Mouse (Mus musculus): ENCODE measurements around the gene Mcoln2. TPM values are rescaled to one million over a fixed set of nuclear protein-coding genes. Genes with fewer than 3 reads are reported as not detected.
A peak's percentile ranks its signal among the peaks of the same experiment; 100 is the strongest.

Gene Mcoln2
- polyA plus RNA-seq, 1 experiment from 2014 or later, result 0.37 TPM

- Histone ChIP-seq H3K4me1 (no peaks in the 10 kb centered on the region), H3K4me3 (replicated peaks) (no peak overlapping the region), H3K27ac (replicated peaks) (no peak overlapping the region), H3K9me3 (replicated peaks) (no peaks in the 10 kb centered on the region; the same call in 1 of the 2 replicates), H3K4me2 (no peak overlapping the region), H3K9ac (replicated peaks) (no peak overlapping the region), H3K36me3 (no peaks in the 10 kb centered on the region), H3K27me3 (replicated peaks) (no peaks in the 10 kb centered on the region)
- no peak for ATAC-seq (ENCODE audit: low FRiP score)
- WGBS, result 94% methylated on average over 4 of the region's 4 CpGs
Measured at GRCm38 (mm10) chr3:146169356-146169755, 19.7 kb downstream of the Mcoln2 start.

GRCm38 (mm10) chr3:146173030-146173429 lies 23.4 kb downstream of the Mcoln2 start:
- ATAC-seq (ENCODE audit: low FRiP score), result no peak

GRCm38 (mm10) chr3:146174215-146174614 lies 24.6 kb downstream of the Mcoln2 start:
- Histone ChIP-seq H3K4me2 (no peak overlapping the region), H3K4me1 (peaks cover 4% of the 10 kb centered on the region), H3K27me3 (replicated peaks) (no peaks in the 10 kb centered on the region), H3K27ac (replicated peaks) (no peak overlapping the region), H3K9ac (replicated peaks) (no peak overlapping the region), H3K36me3 (no peaks in the 10 kb centered on the region), H3K9me3 (replicated peaks) (no peaks in the 10 kb centered on the region; the same call in 1 of the 2 replicates), H3K4me3 (replicated peaks) (no peak overlapping the region)
- 93% methylated on average over 9 of the region's 9 CpGs for WGBS
- no peak for ATAC-seq (ENCODE audit: low FRiP score)

More at GRCm38 (mm10) chr3:146173030-146173429, 23.4 kb downstream of the Mcoln2 start:
- 79% methylated on average over 5 of the region's 5 CpGs for WGBS
- Histone ChIP-seq H3K9me3 (replicated peaks) (no peaks in the 10 kb centered on the region; the same call in 1 of the 2 replicates), H3K4me1 (peaks cover under 1% of the 10 kb centered on the region), H3K4me2 (no peak overlapping the region), H3K4me3 (replicated peaks) (no peak overlapping the region), H3K27ac (replicated peaks) (no peak overlapping the region), H3K36me3 (no peaks in the 10 kb centered on the region), H3K27me3 (replicated peaks) (no peaks in the 10 kb centered on the region), H3K9ac (replicated peaks) (no peak overlapping the region)

GRCm38 (mm10) chr3:146177295-146177694 lies 27.7 kb downstream of the Mcoln2 start:
- ATAC-seq (ENCODE audit: low FRiP score), result no peak
- 87% methylated on average over 7 of the region's 7 CpGs for WGBS
- Histone ChIP-seq H3K4me3 (replicated peaks) (no peak overlapping the region), H3K9me3 (replicated peaks) (no peaks in the 10 kb centered on the region), H3K27ac (replicated peaks) (no peak overlapping the region), H3K9ac (replicated peaks) (no peak overlapping the region), H3K4me2 (peak overlapping the region; percentile 60), H3K27me3 (replicated peaks) (peaks cover 4% of the 10 kb centered on the region), H3K36me3 (no peaks in the 10 kb centered on the region), H3K4me1 (peaks cover 4% of the 10 kb centered on the region)

GRCm38 (mm10) chr3:146177748-146178582 lies 28.3 kb downstream of the Mcoln2 start:
- peak; percentile 90 for ATAC-seq (ENCODE audit: low FRiP score)
- peaks cover 4% of the 10 kb centered on the region for H3K4me1 ChIP-seq
- H3K9ac ChIP-seq (replicated peaks), result peak overlapping the region; percentile 46
- WGBS, result 5% methylated on average over 16 of the region's 16 CpGs
- H3K27ac ChIP-seq (replicated peaks), result peak overlapping the region; percentile 72
- no peaks in the 10 kb centered on the region for H3K9me3 ChIP-seq (replicated peaks)
- no peaks in the 10 kb centered on the region for H3K36me3 ChIP-seq
- H3K4me3 ChIP-seq (replicated peaks), result peak overlapping the region; percentile 30
- H3K27me3 ChIP-seq (replicated peaks), result peaks cover 9% of the 10 kb centered on the region
- H3K4me2 ChIP-seq, result peak overlapping the region; percentile 60

- H3K4me1 ChIP-seq, result peaks cover 8% of the 10 kb centered on the region
- no peak for ATAC-seq (ENCODE audit: low FRiP score)
- H3K4me2 ChIP-seq, result no peak overlapping the region
- H3K27ac ChIP-seq (replicated peaks), result no peak overlapping the region
- H3K27me3 ChIP-seq (replicated peaks), result peaks cover 21% of the 10 kb centered on the region
- no peaks in the 10 kb centered on the region for H3K9me3 ChIP-seq (replicated peaks)
- H3K36me3 ChIP-seq, result no peaks in the 10 kb centered on the region
- WGBS, result 29% methylated on average over 2 of the region's 2 CpGs
- H3K4me3 ChIP-seq (replicated peaks), result no peak overlapping the region
- no peak overlapping the region for H3K9ac ChIP-seq (replicated peaks)
Measured at GRCm38 (mm10) chr3:146180341-146180740, 30.7 kb downstream of the Mcoln2 start.

- H3K4me3 ChIP-seq (replicated peaks), result no peak overlapping the region
- WGBS, result 35% methylated on average over 3 of the region's 3 CpGs
- H3K4me1 ChIP-seq, result peaks cover 12% of the 10 kb centered on the region
Measured at GRCm38 (mm10) chr3:146180986-146181385, 31.4 kb downstream of the Mcoln2 start.

GRCm38 (mm10) chr3:146184992-146185657 lies 35.5 kb downstream of the Mcoln2 start:
- Histone ChIP-seq H3K4me2 (peak overlapping the region; percentile 34; the same call in 1 of the 2 replicates), H3K36me3 (no peaks in the 10 kb centered on the region), H3K4me1 (peaks cover 8% of the 10 kb centered on the region), H3K9me3 (replicated peaks) (no peaks in the 10 kb centered on the region), H3K9ac (replicated peaks) (no peak overlapping the region), H3K4me3 (replicated peaks) (no peak overlapping the region), H3K27ac (replicated peaks) (no peak overlapping the region), H3K27me3 (replicated peaks) (peaks cover 27% of the 10 kb centered on the region)
- peak; percentile 79 for ATAC-seq (ENCODE audit: low FRiP score)
- 19% methylated on average over 13 of the region's 13 CpGs for WGBS

More at GRCm38 (mm10) chr3:146180986-146181385, 31.4 kb downstream of the Mcoln2 start:
- no peak overlapping the region for H3K27ac ChIP-seq (replicated peaks)
- peaks cover 21% of the 10 kb centered on the region for H3K27me3 ChIP-seq (replicated peaks)
- no peaks in the 10 kb centered on the region for H3K9me3 ChIP-seq (replicated peaks)
- no peak for ATAC-seq (ENCODE audit: low FRiP score)
- no peak overlapping the region for H3K9ac ChIP-seq (replicated peaks)
- H3K4me2 ChIP-seq, result no peak overlapping the region
- no peaks in the 10 kb centered on the region for H3K36me3 ChIP-seq

- Histone ChIP-seq H3K27me3 (replicated peaks) (peaks cover 27% of the 10 kb centered on the region), H3K9ac (replicated peaks) (no peak overlapping the region), H3K36me3 (no peaks in the 10 kb centered on the region), H3K4me3 (replicated peaks) (no peak overlapping the region), H3K4me2 (no peak overlapping the region), H3K4me1 (peaks cover 8% of the 10 kb centered on the region), H3K9me3 (replicated peaks) (no peaks in the 10 kb centered on the region), H3K27ac (replicated peaks) (no peak overlapping the region)
- no peak for ATAC-seq (ENCODE audit: low FRiP score)
- 77% methylated on average over 10 of the region's 10 CpGs for WGBS
Measured at GRCm38 (mm10) chr3:146186033-146186432, 36.4 kb downstream of the Mcoln2 start.

GRCm38 (mm10) chr3:146189933-146190332 lies 40.3 kb downstream of the Mcoln2 start:
- H3K36me3 ChIP-seq, result no peaks in the 10 kb centered on the region
- WGBS, result 69% methylated on average over 10 of the region's 10 CpGs
- no peak for ATAC-seq (ENCODE audit: low FRiP score)
- H3K9me3 ChIP-seq (replicated peaks), result no peaks in the 10 kb centered on the region
- no peak overlapping the region for H3K4me3 ChIP-seq (replicated peaks)
- H3K9ac ChIP-seq (replicated peaks), result no peak overlapping the region
- H3K27me3 ChIP-seq (replicated peaks), result peaks cover 8% of the 10 kb centered on the region
- H3K4me1 ChIP-seq, result peaks cover 8% of the 10 kb centered on the region
- no peak overlapping the region for H3K4me2 ChIP-seq
- H3K27ac ChIP-seq (replicated peaks), result no peak overlapping the region

GRCm38 (mm10) chr3:146192507-146192906 lies 42.9 kb downstream of the Mcoln2 start:
- Histone ChIP-seq H3K9ac (replicated peaks) (no peak overlapping the region), H3K9me3 (replicated peaks) (no peaks in the 10 kb centered on the region), H3K4me1 (no peaks in the 10 kb centered on the region), H3K36me3 (no peaks in the 10 kb centered on the region), H3K4me3 (replicated peaks) (no peak overlapping the region), H3K27ac (replicated peaks) (no peak overlapping the region), H3K4me2 (no peak overlapping the region), H3K27me3 (replicated peaks) (peaks cover 11% of the 10 kb centered on the region)
- ATAC-seq (ENCODE audit: low FRiP score), result no peak
- 91% methylated on average over 1 of the region's 1 CpGs for WGBS

GRCm38 (mm10) chr3:146195153-146195552 lies 45.5 kb downstream of the Mcoln2 start:
- no peak for ATAC-seq (ENCODE audit: low FRiP score)
- H3K4me3 ChIP-seq (replicated peaks), result no peak overlapping the region
- 89% methylated on average over 5 of the region's 5 CpGs for WGBS
- H3K4me2 ChIP-seq, result no peak overlapping the region
- H3K27ac ChIP-seq (replicated peaks), result no peak overlapping the region
- H3K9me3 ChIP-seq (replicated peaks), result no peaks in the 10 kb centered on the region
- H3K27me3 ChIP-seq (replicated peaks), result peaks cover 6% of the 10 kb centered on the region
- H3K36me3 ChIP-seq, result no peaks in the 10 kb centered on the region
- H3K4me1 ChIP-seq, result peaks cover 13% of the 10 kb centered on the region
- H3K9ac ChIP-seq (replicated peaks), result no peak overlapping the region

All from neural tube, embryonic 15.5 days (tissue).